Mouse (Mus musculus) limb, embryonic 11.5 days (tissue): ENCODE data around the gene Krt24. TPM values are rescaled to one million over a fixed set of nuclear protein-coding genes. Genes with fewer than 3 reads are reported as not detected.
"Not testable (repeated sequence)": the region's sequence is repeated elsewhere in the genome, so short reads cannot be mapped to it uniquely, and the experiment has no call there.

Source experiments
- ATAC-seq: fragments of 200-750 bp; cut with Nextera tagmentation; 2 replicates; pipeline ENCODE4 v1.8.0; 2017; ENCODE audit warnings: low read depth; ENCODE audit not compliant: insufficient number of reproducible peaks, low FRiP score, low TSS enrichment
- DNase-seq: peaks from one replicate; pipeline ENCODE4 v3.0.0-alpha.2; 2015; ENCODE audit warnings: low spot score
- H3K27ac ChIP-seq: fragments of 300-500 bp; sonication (generic); replicated peaks from 2 replicates; pipeline ENCODE4 v1.5.1; 2014; ENCODE audit warnings: low read depth, mild to moderate bottlenecking, low read length
- H3K27me3 ChIP-seq: fragments of 300-500 bp; sonication (generic); 2 replicates; pipeline ENCODE4 v1.6.1; 2014; ENCODE audit warnings: mild to moderate bottlenecking, low read length, mixed read lengths; ENCODE audit not compliant: control insufficient read depth, insufficient read depth
- H3K36me3 ChIP-seq: fragments of 300-500 bp; sonication (generic); 2 replicates; pipeline ENCODE4 v1.6.1; 2014; ENCODE audit warnings: mild to moderate bottlenecking, low read length, moderate library complexity, mixed read lengths; ENCODE audit not compliant: control insufficient read depth, insufficient read depth
- H3K4me1 ChIP-seq: fragments of 300-500 bp; sonication (generic); 2 replicates; pipeline ENCODE4 v1.6.1; 2014; ENCODE audit warnings: low read length, mixed read lengths; ENCODE audit not compliant: control insufficient read depth, insufficient read depth
- H3K4me2 ChIP-seq: fragments of 300-500 bp; sonication (generic); 2 replicates; pipeline ENCODE4 v1.6.1; 2014; ENCODE audit warnings: low read depth, mild to moderate bottlenecking, moderate library complexity; ENCODE audit not compliant: severe bottlenecking
- H3K4me3 ChIP-seq: fragments of 300-500 bp; sonication (generic); 2 replicates; pipeline ENCODE4 v1.5.1; 2014; ENCODE audit warnings: low read depth, low read length
- H3K9ac ChIP-seq: fragments of 300-500 bp; sonication (generic); 2 replicates; pipeline ENCODE4 v1.6.1; 2014; ENCODE audit warnings: mild to moderate bottlenecking, low read length
- H3K9me3 ChIP-seq: fragments of 300-500 bp; sonication (generic); 2 replicates; pipeline ENCODE4 v1.6.1; 2016; ENCODE audit warnings: low read length; ENCODE audit not compliant: control insufficient read depth
- WGBS: fragments of 180-500 bp; shearing (Covaris S2); extraction: QIAGEN DNeasy Blood & Tissue Kit; methylation state at CpG from one replicate; pipeline ENCODE4 v1.1.7; 2014; 5-methylcytosine and 5-hydroxymethylcytosine counted together
- polyA plus RNA-seq: library from polyadenylated mRNA; unstranded; fragments of >200 nt; fragmentation: Nextera tagmentation; extraction: Ambion mirVana; gene quantifications from 2 replicates; pipeline ENCODE4 v1.2.1, GENCODE M21; 2014

The Krt24 gene
- polyA plus RNA-seq, 1 experiment from 2014 or later: 0.51 TPM

DNA sequence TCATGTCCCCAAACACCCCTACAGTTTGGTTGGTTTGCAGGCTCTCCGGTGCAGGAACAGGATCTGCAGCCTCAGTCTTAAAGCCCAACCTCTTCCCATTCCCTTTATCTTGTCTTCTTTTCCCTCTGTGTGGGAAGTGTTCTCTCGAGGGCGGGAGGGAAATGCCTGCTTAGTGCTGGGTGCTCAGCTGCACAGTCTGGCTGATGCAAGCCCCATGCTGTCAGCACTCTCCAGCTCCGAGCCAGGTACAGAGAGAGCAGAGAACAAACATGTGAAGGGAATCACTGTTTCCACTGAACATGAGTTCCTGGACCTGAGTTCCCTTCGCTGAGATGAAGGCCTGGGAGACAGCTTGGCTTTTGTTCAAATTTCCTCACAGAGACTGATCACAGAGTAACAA, 34.8 kb downstream of the Krt24 start:
- Histone ChIP-seq H3K9me3 (no peaks in the 10 kb centered on the region), H3K4me1 (no peaks in the 10 kb centered on the region), H3K36me3 (no peaks in the 10 kb centered on the region), H3K27ac (no peak overlapping the region), H3K4me2 (no peak overlapping the region), H3K27me3 (no peaks in the 10 kb centered on the region), H3K9ac (no peak overlapping the region), H3K4me3 (no peak overlapping the region)
- DNase-seq (no peak), ATAC-seq (no peak)
- WGBS: 70% methylated on average over 5 of the region's 5 CpGs

DNA sequence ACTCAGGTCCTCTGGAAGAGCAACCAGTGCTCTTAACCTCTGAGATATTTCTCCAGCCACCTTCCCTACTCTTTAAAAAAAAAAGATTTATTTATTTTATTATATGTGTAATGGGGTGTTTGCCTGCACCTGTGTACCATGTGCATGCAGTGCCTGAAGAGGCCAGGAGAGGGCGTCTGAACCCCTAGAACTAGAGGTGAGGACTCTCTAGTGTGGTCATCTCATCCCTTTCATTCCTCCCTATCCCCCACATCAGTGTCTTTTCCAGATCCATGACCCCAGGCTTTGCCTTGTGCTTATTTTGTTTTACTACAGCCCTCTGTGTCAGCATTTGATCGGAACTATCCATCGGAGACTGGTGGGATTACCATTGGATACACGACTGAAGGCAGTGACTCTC, 35.9 kb downstream of the Krt24 start:
- 72% methylated on average over 4 of the region's 4 CpGs for WGBS
- H3K36me3 ChIP-seq: no peaks in the 10 kb centered on the region
- H3K4me1 ChIP-seq: no peaks in the 10 kb centered on the region
- H3K27ac ChIP-seq: no peak overlapping the region
- H3K4me3 ChIP-seq: no peak overlapping the region
- H3K9me3 ChIP-seq: no peaks in the 10 kb centered on the region
- H3K4me2 ChIP-seq: no peak overlapping the region
- H3K27me3 ChIP-seq: no peaks in the 10 kb centered on the region
- H3K9ac ChIP-seq: no peak overlapping the region
- DNase-seq (peak; percentile 39), ATAC-seq (no peak)

DNA sequence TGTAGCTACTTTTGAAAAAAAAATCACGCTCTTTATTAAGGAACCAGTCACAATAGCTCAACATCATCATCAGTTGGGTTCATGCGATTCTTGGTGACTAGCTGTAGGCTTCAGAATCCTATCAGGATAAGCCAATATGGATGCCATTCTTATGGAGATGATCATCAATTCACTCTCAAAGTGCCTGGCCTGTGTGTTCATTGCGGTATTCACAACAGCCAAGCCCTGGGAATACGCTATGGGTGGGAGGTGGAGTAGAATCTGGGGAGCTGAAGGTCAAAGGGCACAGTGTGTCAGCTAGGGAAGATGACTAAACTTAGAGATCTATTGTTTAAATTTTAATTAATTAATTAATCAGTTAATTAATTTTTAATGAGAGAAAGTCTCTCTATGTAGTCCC, 37.1 kb downstream of the Krt24 start:
- DNase-seq (no peak), ATAC-seq (no peak)
- Histone ChIP-seq H3K27me3 (no peaks in the 10 kb centered on the region), H3K4me3 (no peak overlapping the region), H3K4me1 (peaks cover 4% of the 10 kb centered on the region; the same call in 1 of the 2 replicates), H3K27ac (no peak overlapping the region), H3K36me3 (no peaks in the 10 kb centered on the region), H3K4me2 (no peak overlapping the region), H3K9me3 (no peaks in the 10 kb centered on the region), H3K9ac (no peak overlapping the region)
- WGBS: 94% methylated on average over 4 of the region's 4 CpGs

DNA sequence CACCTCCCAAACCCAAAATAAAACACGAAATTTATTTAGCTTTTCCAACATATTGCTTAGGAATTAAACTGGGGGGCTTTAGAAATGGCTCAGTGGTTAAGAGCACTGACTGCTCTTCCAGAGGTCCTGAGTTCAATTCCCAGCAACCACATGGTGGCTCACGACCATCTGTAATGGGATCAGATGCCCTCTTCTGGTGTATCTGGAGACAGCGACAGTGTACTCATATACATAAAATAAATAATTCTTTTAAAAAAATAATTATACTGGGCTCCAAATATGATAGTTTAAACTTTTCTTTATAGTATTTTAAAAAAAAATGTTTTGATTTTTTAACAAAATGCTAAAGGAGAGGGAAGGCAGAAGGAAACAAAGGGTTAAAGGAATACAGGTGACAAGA, 40.5 kb downstream of the Krt24 start:
- H3K9ac ChIP-seq, H3K4me1 ChIP-seq, H3K27ac ChIP-seq, H3K4me2 ChIP-seq, H3K27me3 ChIP-seq, H3K4me3 ChIP-seq, H3K9me3 ChIP-seq, H3K36me3 ChIP-seq, ATAC-seq, DNase-seq: not testable (repeated sequence)
- WGBS: 47% methylated on average over 3 of the region's 3 CpGs

DNA sequence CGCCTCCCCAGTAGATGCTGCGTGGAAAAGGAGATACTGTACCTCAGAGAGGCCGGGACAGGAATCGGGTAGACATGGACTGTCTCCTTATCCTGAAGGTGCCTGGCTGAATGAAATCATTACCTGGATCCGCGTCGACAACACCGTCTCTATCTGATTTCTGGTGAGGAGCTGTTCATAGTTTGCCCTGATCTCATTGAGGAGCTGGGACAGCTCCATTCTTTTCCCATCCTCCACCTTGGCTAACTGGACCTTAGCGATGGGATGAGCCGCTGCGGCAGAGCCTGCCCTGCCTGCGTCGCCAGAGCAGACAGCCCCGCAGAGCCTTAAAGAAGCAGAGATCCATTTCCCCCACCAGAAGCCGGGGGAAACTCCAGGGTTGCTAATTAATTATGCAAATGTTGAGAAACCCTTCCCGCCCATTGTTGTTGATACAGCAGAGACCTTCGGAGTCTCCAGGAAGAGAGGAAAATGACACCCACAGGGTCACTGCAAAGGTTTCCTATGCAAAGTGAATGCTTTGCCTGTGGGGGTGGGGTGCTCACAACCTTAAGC, 41.2 kb downstream of the Krt24 start, which contains the start of gene Krt222:
Gene Krt222, minus strand, starts transcription at position 266 of the 555 bp plus-strand sequence.
- H3K27me3 ChIP-seq: no peaks in the 10 kb centered on the region
- H3K36me3 ChIP-seq: no peaks in the 10 kb centered on the region
- ATAC-seq: no peak
- H3K27ac ChIP-seq: no peak within 1 kb of the TSS
- WGBS: 5% methylated on average over 17 of the region's 17 CpGs
- H3K9ac ChIP-seq: no peak within 1 kb of the TSS
- H3K4me1 ChIP-seq: peaks cover 4% of the 10 kb centered on the region; the same call in 1 of the 2 replicates
- H3K4me3 ChIP-seq: peak within 1 kb of the TSS; percentile 16; the same call in 1 of the 2 replicates
- DNase-seq: no peak
- H3K4me2 ChIP-seq: peak within 1 kb of the TSS; percentile 37; the same call in 1 of the 2 replicates
- no peaks in the 10 kb centered on the region for H3K9me3 ChIP-seq

DNA sequence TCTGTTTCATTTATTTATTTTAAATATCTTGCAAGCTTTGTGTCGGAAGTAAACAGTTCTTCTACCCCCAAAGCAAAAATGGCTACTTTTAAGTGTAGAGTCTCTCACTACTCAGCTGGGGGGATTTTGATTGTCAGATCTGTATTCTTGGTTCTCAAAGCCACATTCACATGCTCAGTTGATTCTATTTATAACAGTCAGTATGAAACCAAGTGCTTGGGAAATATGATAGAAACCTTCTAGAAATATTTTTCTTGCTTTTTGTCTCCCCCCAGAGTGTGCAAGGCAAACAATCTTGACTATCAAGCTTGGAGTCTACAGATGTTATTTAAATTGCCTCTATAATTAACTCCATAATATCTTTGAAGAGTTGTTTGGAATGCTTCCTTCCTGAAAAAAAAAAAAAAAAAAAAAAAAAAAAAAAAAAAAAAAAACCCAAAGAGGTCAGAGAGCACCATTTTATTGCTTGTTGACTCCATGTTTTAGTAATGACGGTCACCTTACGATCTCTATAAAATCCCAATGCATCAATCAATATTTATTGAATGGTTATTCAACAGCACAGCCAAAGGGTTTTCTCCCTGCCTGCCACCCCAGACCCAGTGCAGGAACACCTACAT, 41.8 kb downstream of the Krt24 start:
- Histone ChIP-seq H3K4me1 (peaks cover 4% of the 10 kb centered on the region; the same call in 1 of the 2 replicates), H3K4me3 (0 out of 2 replicates have a peak overlapping the region, but pooled peaks have one; percentile 16), H3K9ac (no peak overlapping the region), H3K4me2 (peak overlapping the region; percentile 37; the same call in 1 of the 2 replicates), H3K27ac (no peak overlapping the region), H3K36me3 (no peaks in the 10 kb centered on the region), H3K27me3 (no peaks in the 10 kb centered on the region), H3K9me3 (no peaks in the 10 kb centered on the region)
- ATAC-seq: no peak
- WGBS: 40% methylated on average over 3 of the region's 3 CpGs
- DNase-seq: no peak

DNA sequence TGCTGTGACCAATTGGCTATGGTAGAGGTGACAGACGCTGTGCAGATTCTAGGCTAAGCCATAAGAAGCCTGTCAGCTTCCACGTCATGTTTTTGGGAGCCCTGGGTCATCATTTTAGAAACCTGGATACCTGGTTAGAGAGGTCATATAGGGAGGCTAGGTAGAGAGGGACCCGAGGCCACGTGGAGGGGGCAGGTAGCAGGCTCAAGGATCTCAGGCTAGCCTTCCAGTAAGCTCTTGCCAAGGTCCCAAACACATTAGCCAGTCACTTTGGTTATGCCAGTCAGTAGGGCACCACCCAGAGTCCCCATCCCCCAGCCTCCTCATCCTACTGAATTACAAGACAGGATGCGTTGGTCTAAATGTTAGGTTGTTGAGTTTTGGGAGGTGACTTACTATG, 43.0 kb downstream of the Krt24 start:
- DNase-seq (no peak), ATAC-seq (no peak)
- no peak overlapping the region for H3K27ac ChIP-seq
- H3K9me3 ChIP-seq: no peaks in the 10 kb centered on the region
- H3K9ac ChIP-seq: no peak overlapping the region
- H3K4me1 ChIP-seq: peaks cover 4% of the 10 kb centered on the region; the same call in 1 of the 2 replicates
- no peaks in the 10 kb centered on the region for H3K36me3 ChIP-seq
- no peaks in the 10 kb centered on the region for H3K27me3 ChIP-seq
- H3K4me3 ChIP-seq: no peak overlapping the region
- 74% methylated on average over 5 of the region's 5 CpGs for WGBS
- no peak overlapping the region for H3K4me2 ChIP-seq

DNA sequence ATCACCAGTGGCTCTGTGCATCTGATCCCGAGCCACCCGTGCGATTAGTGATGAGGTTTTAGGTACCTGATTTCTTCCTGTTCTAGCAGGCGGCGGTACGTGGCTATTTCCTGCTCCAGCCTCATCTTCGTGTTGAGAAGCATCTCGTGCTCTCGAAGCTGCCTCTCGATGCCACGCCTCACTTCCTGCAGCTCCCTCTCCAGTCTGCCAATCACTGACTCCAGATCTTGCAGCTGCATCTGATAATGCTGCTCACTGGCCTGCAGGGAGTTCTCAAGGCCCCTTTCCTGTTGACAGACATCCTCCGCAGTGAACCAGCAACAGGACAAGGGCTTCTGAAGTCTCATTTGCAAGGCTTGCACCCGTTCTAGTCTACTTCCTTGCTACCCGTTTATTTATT, 46.6 kb downstream of the Krt24 start:
- Histone ChIP-seq H3K4me3 (no peak overlapping the region), H3K9ac (no peak overlapping the region), H3K9me3 (no peaks in the 10 kb centered on the region), H3K27ac (no peak overlapping the region), H3K27me3 (no peaks in the 10 kb centered on the region), H3K36me3 (no peaks in the 10 kb centered on the region), H3K4me2 (no peak overlapping the region), H3K4me1 (no peaks in the 10 kb centered on the region)
- DNase-seq (no peak), ATAC-seq (no peak)
- 60% methylated on average over 14 of the region's 14 CpGs for WGBS
